Mouse (Mus musculus): ENCODE measurements at regions not wholly inside any gene's neighbourhood (a gene's known extent, or its start where the extent isn't known, plus 50 kb on each side); places are given as distances from the start of the nearest gene placed in this dataset.

GRCm38 (mm10) chr8:53930685-53931084 is 146.7 kb upstream of the Vegfc start:
- TF ChIP-seq CTCF (IDR thresholded peaks at IDR 0.05; ENCODE audit: low read depth) (no peak), EP300 (IDR thresholded peaks at IDR 0.05; ENCODE audit: low read depth) (no peak)
